Mouse (Mus musculus) limb, embryonic 14.5 days (tissue): ENCODE results near the gene Saxo1. TPM values are rescaled to one million over a fixed set of nuclear protein-coding genes. Genes with fewer than 3 reads are reported as not detected.
A peak's percentile ranks its signal among the peaks of the same experiment; 100 is the strongest.

Experiments used
- ATAC-seq: fragments of 200-750 bp; cut with Nextera tagmentation; 2 replicates; pipeline ENCODE4 v1.8.0; 2017; ENCODE audit warnings: low read depth, moderate number of reproducible peaks, moderate TSS enrichment; ENCODE audit not compliant: low FRiP score
- DNase-seq: peaks from one replicate; pipeline ENCODE4 v3.0.0-alpha.2; 2015; ENCODE audit warnings: low spot score
- H3K27ac ChIP-seq: fragments of 300-500 bp; sonication (generic); replicated peaks from 2 replicates; pipeline ENCODE4 v1.5.1; 2014; ENCODE audit warnings: low read depth, mild to moderate bottlenecking, low read length, moderate library complexity, mixed read lengths
- H3K27me3 ChIP-seq: fragments of 300-500 bp; sonication (generic); 2 replicates; pipeline ENCODE4 v1.6.1; 2014; ENCODE audit warnings: low read length, mixed read lengths; ENCODE audit not compliant: control insufficient read depth, insufficient read depth
- H3K36me3 ChIP-seq: fragments of 300-500 bp; sonication (generic); 2 replicates; pipeline ENCODE4 v1.6.1; 2014; ENCODE audit warnings: mild to moderate bottlenecking, low read length, moderate library complexity, mixed read lengths; ENCODE audit not compliant: control insufficient read depth, insufficient read depth
- H3K4me1 ChIP-seq: fragments of 300-500 bp; sonication (generic); 2 replicates; pipeline ENCODE4 v1.6.1; 2014; ENCODE audit warnings: antibody characterized with exemption, low read length, mixed read lengths; ENCODE audit not compliant: control insufficient read depth, insufficient read depth
- H3K4me2 ChIP-seq: fragments of 300-500 bp; sonication (generic); replicated peaks from 2 replicates; pipeline ENCODE4 v1.6.1; 2014; ENCODE audit warnings: low read depth, mild to moderate bottlenecking, low read length, moderate library complexity; ENCODE audit not compliant: severe bottlenecking
- H3K4me3 ChIP-seq: fragments of 300-500 bp; sonication (generic); replicated peaks from 2 replicates; pipeline ENCODE4 v1.5.1; 2014; ENCODE audit warnings: low read length
- H3K9ac ChIP-seq: fragments of 300-500 bp; sonication (generic); 2 replicates; pipeline ENCODE4 v1.6.1; 2014; ENCODE audit warnings: mild to moderate bottlenecking, low read depth, low read length, moderate library complexity; ENCODE audit not compliant: severe bottlenecking
- H3K9me3 ChIP-seq: fragments of 300-500 bp; sonication (generic); 2 replicates; pipeline ENCODE4 v1.6.1; 2016; ENCODE audit warnings: low read length; ENCODE audit not compliant: control insufficient read depth
- POLR2A ChIP-seq: fragments of 200-500 bp; IDR thresholded peaks from 2 replicates; pipeline ENCODE4 v1.8.0; 2012; ENCODE audit warnings: inconsistent platforms, mild to moderate bottlenecking, moderate library complexity, borderline replicate concordance; ENCODE audit not compliant: insufficient read depth, insufficient read length; ENCODE audit errors: extremely low read depth
- WGBS: fragments of 180-500 bp; shearing (Covaris S2); extraction: QIAGEN DNeasy Blood & Tissue Kit; methylation state at CpG from one replicate; pipeline ENCODE4 v1.1.7; 2014; 5-methylcytosine and 5-hydroxymethylcytosine counted together
- polyA plus RNA-seq, 2 experiments: library from polyadenylated mRNA; depleted of rRNA in 1 of 2; stranded (reverse) in 1 of 2; unstranded in 1 of 2; fragments of >200 nt; fragmentation: Nextera tagmentation in 1 of 2; extraction: Ambion mirVana in 1 of 2; gene quantifications; 2 replicates each; pipeline versions ENCODE4 v1.2.1 to v1.2.3; 2012 to 2014

Saxo1 gene
- polyA plus RNA-seq, 2 experiments, result 0.14 TPM; not detected in 1

DNA sequence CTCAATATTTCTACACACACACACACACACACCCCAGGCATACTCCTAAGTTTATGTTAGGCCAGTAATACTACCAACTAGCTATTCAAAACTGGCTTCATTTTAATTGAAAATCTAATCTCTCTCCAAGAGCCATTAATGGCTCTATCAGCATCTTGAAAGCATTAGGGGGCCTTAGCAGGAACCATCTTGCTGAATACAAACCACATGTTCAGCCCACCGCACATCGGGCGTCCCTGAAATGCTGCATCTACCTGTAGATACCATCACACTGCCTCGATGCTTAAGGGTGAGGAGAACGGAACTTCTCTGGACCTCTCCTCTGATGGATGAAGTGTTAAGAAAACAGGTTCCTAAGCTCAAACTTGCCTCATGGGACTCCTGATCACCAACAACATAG, 93.3 kb downstream of the Saxo1 start:
- no peak overlapping the region for H3K4me2 ChIP-seq
- DNase-seq (peak; percentile 35), ATAC-seq (no peak; the same call in 1 of the 2 replicates)
- no peaks in the 10 kb centered on the region for H3K9me3 ChIP-seq
- H3K27me3 ChIP-seq, result no peaks in the 10 kb centered on the region
- no peak for TF ChIP-seq POLR2A
- no peak overlapping the region for H3K9ac ChIP-seq
- H3K36me3 ChIP-seq, result no peaks in the 10 kb centered on the region
- no peak overlapping the region for H3K27ac ChIP-seq
- peaks cover 6% of the 10 kb centered on the region; the same call in 1 of the 2 replicates for H3K4me1 ChIP-seq
- WGBS, result 23% methylated on average over 5 of the region's 5 CpGs
- no peak overlapping the region for H3K4me3 ChIP-seq

GRCm38 (mm10) chr4:86450468-86450867, 107.7 kb downstream of the Saxo1 start:
- 84% methylated on average over 3 of the region's 3 CpGs for WGBS
- DNase-seq, result peak; percentile 1

DNA sequence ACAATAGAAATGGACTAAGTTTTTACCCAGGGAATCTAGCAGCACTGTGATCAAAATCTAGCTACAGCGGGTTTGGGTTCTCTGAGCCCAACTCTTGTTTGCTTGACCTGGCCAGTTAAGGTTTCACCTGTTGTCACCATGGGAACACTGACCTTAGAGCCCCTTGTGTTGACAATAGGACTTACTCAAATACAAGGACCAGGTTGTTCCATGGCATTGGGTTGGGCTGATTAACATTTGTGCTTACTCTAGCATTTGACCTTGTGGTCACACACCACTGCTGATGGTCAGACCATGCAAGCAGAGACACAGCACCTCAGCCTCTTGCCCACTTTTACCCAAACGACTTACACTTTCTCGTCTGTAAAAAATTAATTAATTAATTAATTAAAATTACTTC, 121.8 kb downstream of the Saxo1 start:
- TF ChIP-seq POLR2A, result no peak
- Histone ChIP-seq H3K27ac (no peak overlapping the region), H3K4me3 (no peak overlapping the region), H3K9ac (no peak overlapping the region), H3K36me3 (no peaks in the 10 kb centered on the region), H3K9me3 (no peaks in the 10 kb centered on the region), H3K27me3 (no peaks in the 10 kb centered on the region), H3K4me2 (no peak overlapping the region), H3K4me1 (peaks cover 23% of the 10 kb centered on the region)
- WGBS, result 89% methylated on average over 3 of the region's 3 CpGs
- DNase-seq (no peak), ATAC-seq (no peak)

More at GRCm38 (mm10) chr4:86450468-86450867, 107.7 kb downstream of the Saxo1 start:
- no peak overlapping the region for H3K9ac ChIP-seq
- no peak for ATAC-seq
- H3K27ac ChIP-seq, result no peak overlapping the region
- no peak overlapping the region for H3K4me3 ChIP-seq
- no peak overlapping the region for H3K4me2 ChIP-seq
- no peaks in the 10 kb centered on the region for H3K27me3 ChIP-seq
- H3K9me3 ChIP-seq, result no peaks in the 10 kb centered on the region
- no peaks in the 10 kb centered on the region for H3K36me3 ChIP-seq
- no peaks in the 10 kb centered on the region for H3K4me1 ChIP-seq
- TF ChIP-seq POLR2A, result no peak

GRCm38 (mm10) chr4:86435631-86436030, 122.5 kb downstream of the Saxo1 start:
- H3K36me3 ChIP-seq, result no peaks in the 10 kb centered on the region
- no peak overlapping the region for H3K4me3 ChIP-seq
- no peak for TF ChIP-seq POLR2A
- no peak overlapping the region for H3K4me2 ChIP-seq
- H3K9ac ChIP-seq, result no peak overlapping the region
- H3K9me3 ChIP-seq, result no peaks in the 10 kb centered on the region
- H3K27ac ChIP-seq, result no peak overlapping the region
- 85% methylated on average over 3 of the region's 3 CpGs for WGBS
- H3K27me3 ChIP-seq, result no peaks in the 10 kb centered on the region
- H3K4me1 ChIP-seq, result peaks cover 21% of the 10 kb centered on the region
- DNase-seq (no peak), ATAC-seq (no peak)

GRCm38 (mm10) chr4:86428091-86428745, 129.9 kb downstream of the Saxo1 start:
- peaks cover 27% of the 10 kb centered on the region for H3K36me3 ChIP-seq
- H3K9me3 ChIP-seq, result no peaks in the 10 kb centered on the region
- H3K4me3 ChIP-seq, result no peak overlapping the region
- H3K9ac ChIP-seq, result no peak overlapping the region
- WGBS, result 80% methylated on average over 6 of the region's 6 CpGs
- TF ChIP-seq POLR2A, result no peak
- ATAC-seq (no peak), DNase-seq (no peak)
- H3K4me2 ChIP-seq, result no peak overlapping the region
- H3K27ac ChIP-seq, result no peak overlapping the region
- no peaks in the 10 kb centered on the region for H3K4me1 ChIP-seq
- H3K27me3 ChIP-seq, result no peaks in the 10 kb centered on the region
